Mouse (Mus musculus) liver, embryonic 13.5 days (tissue): ENCODE data around the gene Agr3. TPM values are rescaled to one million over a fixed set of nuclear protein-coding genes. Genes with fewer than 3 reads are reported as not detected.

Experiments used
- ATAC-seq: fragments of 200-750 bp; cut with Nextera tagmentation; 2 replicates; pipeline ENCODE4 v1.8.0; 2017; ENCODE audit warnings: low read depth, mild to moderate bottlenecking, moderate number of reproducible peaks, moderate library complexity
- DNase-seq: peaks from one replicate; pipeline ENCODE4 v3.0.0; 2022
- H3K27ac ChIP-seq: fragments of 300-500 bp; sonication (generic); 2 replicates; pipeline ENCODE4 v1.5.1; 2015; ENCODE audit warnings: moderate library complexity, mild to moderate bottlenecking, inconsistent platforms
- H3K27me3 ChIP-seq: fragments of 300-500 bp; sonication (generic); 2 replicates; pipeline ENCODE4 v1.6.1; 2015; ENCODE audit warnings: mild to moderate bottlenecking, inconsistent platforms
- H3K36me3 ChIP-seq: fragments of 300-500 bp; sonication (generic); 2 replicates; pipeline ENCODE4 v1.6.1; 2015; ENCODE audit warnings: mild to moderate bottlenecking, inconsistent platforms
- H3K4me1 ChIP-seq: fragments of 300-500 bp; sonication (generic); replicated peaks from 2 replicates; pipeline ENCODE4 v1.6.1; 2015; ENCODE audit warnings: inconsistent platforms
- H3K4me2 ChIP-seq: fragments of 300-500 bp; sonication (generic); 2 replicates; pipeline ENCODE4 v1.6.1; 2015; ENCODE audit warnings: inconsistent platforms, mild to moderate bottlenecking, moderate library complexity
- H3K4me3 ChIP-seq: fragments of 300-500 bp; sonication (generic); replicated peaks from 2 replicates; pipeline ENCODE4 v1.5.1; 2015; ENCODE audit warnings: mild to moderate bottlenecking, inconsistent platforms
- H3K9ac ChIP-seq: fragments of 300-500 bp; sonication (generic); 2 replicates; pipeline ENCODE4 v1.6.1; 2015; ENCODE audit warnings: mild to moderate bottlenecking, inconsistent platforms
- H3K9me3 ChIP-seq: fragments of 300-500 bp; sonication (generic); replicated peaks from 2 replicates; pipeline ENCODE4 v1.6.1; 2016; ENCODE audit warnings: inconsistent platforms
- WGBS: fragments of 180-500 bp; shearing (Covaris S2); methylation state at CpG from one replicate; pipeline ENCODE4 v1.1.7; 2015; ENCODE audit not compliant: insufficient replicate concordance; 5-methylcytosine and 5-hydroxymethylcytosine counted together
- polyA plus RNA-seq: library from polyadenylated mRNA; unstranded; fragments of >200 nt; fragmentation: Nextera tagmentation; extraction: Ambion mirVana; gene quantifications from 2 replicates; pipeline ENCODE4 v1.2.1, GENCODE M21; 2015

The Agr3 gene
- polyA plus RNA-seq, 1 experiment from 2014 or later: not detected

DNA sequence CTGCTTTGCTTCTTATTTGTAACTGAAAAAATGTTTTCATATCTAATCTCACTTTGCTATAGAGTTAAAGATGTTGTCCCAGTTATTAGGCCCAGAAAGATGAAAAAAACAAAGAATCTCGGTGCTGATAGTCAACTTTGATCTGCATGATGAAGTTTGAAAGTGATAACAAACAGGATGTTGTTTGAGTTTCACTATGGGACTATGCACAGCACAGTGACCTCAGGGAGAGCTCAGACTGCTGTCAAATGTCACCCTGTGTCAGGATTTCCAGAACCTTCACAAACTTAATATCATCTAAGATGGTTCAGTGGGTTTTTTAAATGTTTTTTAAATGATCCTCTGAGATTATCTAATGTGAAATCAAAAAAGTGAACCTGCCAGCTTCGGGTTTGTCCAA is 2.4 kb downstream of the Agr3 start:
- ATAC-seq: no peak
- H3K4me1 ChIP-seq: no peaks in the 10 kb centered on the region
- no peaks in the 10 kb centered on the region for H3K9me3 ChIP-seq
- no peak overlapping the region for H3K27ac ChIP-seq
- H3K27me3 ChIP-seq: no peaks in the 10 kb centered on the region
- no peak for DNase-seq
- no peak overlapping the region for H3K4me3 ChIP-seq
- no peak overlapping the region for H3K4me2 ChIP-seq
- no peaks in the 10 kb centered on the region for H3K36me3 ChIP-seq
- H3K9ac ChIP-seq: no peak overlapping the region
- WGBS: 29% methylated on average over 2 of the region's 2 CpGs

DNA sequence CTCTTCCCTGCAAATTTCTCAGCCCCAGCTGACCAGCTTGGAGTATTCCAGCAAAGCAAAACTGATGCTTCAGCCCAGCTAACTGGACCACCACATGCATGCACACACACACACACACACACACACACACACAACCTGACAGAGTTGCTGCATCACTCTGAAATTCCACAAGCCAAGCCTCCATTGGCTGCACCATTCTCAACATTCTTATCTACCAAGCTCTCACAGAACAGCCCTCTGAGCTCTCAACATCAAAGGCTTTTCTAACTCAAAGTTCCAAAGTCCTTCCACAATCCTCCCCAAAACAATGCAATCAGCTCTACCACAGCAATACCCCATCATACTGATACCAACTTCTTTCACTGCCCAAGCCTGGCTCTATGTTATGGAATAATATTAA is 7.4 kb downstream of the Agr3 start:
- DNase-seq: no peak
- 0 out of 2 replicates have a peak, but pooled peaks have one; percentile 15 for ATAC-seq
- no peaks in the 10 kb centered on the region for H3K9me3 ChIP-seq

DNA sequence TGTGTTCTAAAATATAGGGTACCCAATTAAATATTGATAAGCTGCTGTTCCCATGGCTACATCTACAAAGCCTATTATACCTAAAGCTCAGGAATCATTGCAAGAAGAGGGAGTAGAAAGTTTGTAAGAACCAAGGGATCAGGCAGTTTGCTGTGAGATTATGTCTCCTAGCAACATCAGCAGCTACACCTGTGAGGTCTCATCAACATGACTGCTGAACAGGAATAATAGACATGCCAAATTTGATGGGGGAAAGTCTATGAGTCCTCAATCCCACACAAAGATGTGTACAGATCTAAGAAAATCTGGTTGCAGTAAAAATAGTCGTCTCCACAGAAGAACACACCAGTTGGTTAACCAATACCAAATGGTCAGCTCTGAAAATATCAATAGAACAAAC is 26.3 kb downstream of the Agr3 start:
- DNase-seq (no peak), ATAC-seq (no peak)
- no peaks in the 10 kb centered on the region for H3K9me3 ChIP-seq
- H3K4me2 ChIP-seq: no peak overlapping the region
- no peak overlapping the region for H3K27ac ChIP-seq
- no peaks in the 10 kb centered on the region for H3K27me3 ChIP-seq
- no peak overlapping the region for H3K9ac ChIP-seq
- H3K4me1 ChIP-seq: no peaks in the 10 kb centered on the region
- H3K4me3 ChIP-seq: no peak overlapping the region
- 36% methylated on average over 1 of the region's 1 CpGs for WGBS
- no peaks in the 10 kb centered on the region for H3K36me3 ChIP-seq

More for the DNA sequence above, 7.4 kb downstream of the Agr3 start:
- Histone ChIP-seq H3K9ac (no peak overlapping the region), H3K4me1 (no peaks in the 10 kb centered on the region), H3K27ac (no peak overlapping the region), H3K27me3 (no peaks in the 10 kb centered on the region), H3K36me3 (no peaks in the 10 kb centered on the region), H3K4me2 (no peak overlapping the region), H3K4me3 (no peak overlapping the region)

DNA sequence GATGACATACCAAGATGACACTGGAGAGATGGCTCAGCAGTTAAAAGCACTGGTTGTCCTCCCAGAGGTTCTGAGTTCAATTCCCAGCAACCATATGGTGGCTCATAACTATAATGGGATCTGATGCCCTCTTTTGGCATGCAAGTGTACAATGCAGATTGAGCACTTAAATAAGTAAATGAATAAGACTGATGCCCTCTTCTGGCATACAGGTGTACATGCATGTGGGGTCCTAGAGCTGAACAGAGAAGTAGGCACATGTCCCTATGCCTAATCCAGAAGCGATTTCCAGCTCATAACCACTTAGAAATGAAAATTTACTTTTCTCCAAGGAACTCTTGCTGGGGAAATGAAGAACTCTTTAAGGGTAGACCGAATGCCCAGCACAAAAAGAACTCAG is 31.8 kb downstream of the Agr3 start:
- no peak for ATAC-seq

DNA sequence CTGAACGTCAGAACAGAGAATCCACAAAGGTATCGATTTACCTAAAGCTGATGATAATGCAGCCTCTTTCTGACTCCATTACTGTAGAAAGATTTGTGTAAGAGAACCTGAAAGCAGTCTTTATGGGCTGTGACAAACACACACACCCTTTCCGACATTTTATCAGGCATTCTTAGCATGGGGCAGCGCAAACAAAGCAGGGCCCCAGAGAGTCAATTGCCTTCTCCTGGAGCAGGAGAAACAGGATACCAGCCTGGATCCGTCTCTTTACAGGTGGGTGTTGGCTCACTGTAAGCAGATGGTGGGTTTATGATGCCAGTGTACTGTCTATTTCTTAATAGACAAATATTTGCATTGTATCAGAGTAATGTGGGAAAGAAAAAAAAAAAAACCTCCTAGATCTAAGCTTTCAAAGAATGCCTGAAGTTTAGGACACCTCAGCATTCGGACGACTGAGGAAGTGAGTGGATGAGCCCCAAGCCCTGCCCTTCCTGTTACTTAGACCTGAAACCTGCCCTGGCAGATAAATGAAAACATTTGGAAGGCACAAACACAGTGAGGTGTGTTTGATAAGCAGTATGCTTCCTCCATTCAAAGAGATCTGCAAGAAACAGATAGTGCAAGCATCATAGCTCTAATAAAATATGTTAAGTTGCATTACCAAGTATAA is 40.8 kb downstream of the Agr3 start:
- no peaks in the 10 kb centered on the region for H3K9me3 ChIP-seq
- 37% methylated on average over 7 of the region's 7 CpGs for WGBS
- H3K27me3 ChIP-seq: no peaks in the 10 kb centered on the region
- H3K4me2 ChIP-seq: peak overlapping the region; percentile 33
- no peak overlapping the region for H3K4me3 ChIP-seq
- no peak overlapping the region for H3K27ac ChIP-seq
- H3K36me3 ChIP-seq: no peaks in the 10 kb centered on the region
- DNase-seq (peak; percentile 7), ATAC-seq (peak; percentile 77)
- no peak overlapping the region for H3K9ac ChIP-seq
- H3K4me1 ChIP-seq: peaks cover 12% of the 10 kb centered on the region

More for the DNA sequence above, 31.8 kb downstream of the Agr3 start:
- Histone ChIP-seq H3K4me3 (no peak overlapping the region), H3K4me1 (no peaks in the 10 kb centered on the region), H3K27ac (no peak overlapping the region), H3K27me3 (no peaks in the 10 kb centered on the region), H3K9ac (no peak overlapping the region), H3K36me3 (no peaks in the 10 kb centered on the region), H3K9me3 (no peaks in the 10 kb centered on the region), H3K4me2 (no peak overlapping the region)
- DNase-seq: no peak
- 40% methylated on average over 2 of the region's 2 CpGs for WGBS

DNA sequence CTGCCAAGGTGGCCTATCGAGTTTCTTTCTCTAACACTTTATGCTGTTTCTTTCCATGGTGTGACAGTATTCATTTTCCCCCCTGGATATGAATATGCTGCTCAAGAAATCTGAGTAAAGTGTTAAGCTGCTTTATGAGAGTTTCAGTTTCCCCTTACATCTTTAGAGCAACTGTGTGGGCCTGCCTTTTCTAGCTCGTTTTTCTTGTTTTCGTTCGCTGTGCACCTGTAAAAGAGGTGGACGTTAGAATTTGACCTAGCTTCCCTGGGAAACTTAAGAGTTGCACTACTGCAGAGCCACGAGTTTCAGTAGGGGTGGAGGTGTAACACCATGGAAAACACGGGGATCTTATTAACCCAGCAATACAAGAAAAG is 41.3 kb downstream of the Agr3 start:
- ATAC-seq (no peak), DNase-seq (no peak)
- Histone ChIP-seq H3K4me1 (peaks cover 12% of the 10 kb centered on the region), H3K27ac (no peak overlapping the region), H3K4me2 (no peak overlapping the region), H3K4me3 (no peak overlapping the region), H3K9me3 (no peaks in the 10 kb centered on the region), H3K9ac (no peak overlapping the region), H3K27me3 (no peaks in the 10 kb centered on the region), H3K36me3 (no peaks in the 10 kb centered on the region)
- 56% methylated on average over 7 of the region's 7 CpGs for WGBS

DNA sequence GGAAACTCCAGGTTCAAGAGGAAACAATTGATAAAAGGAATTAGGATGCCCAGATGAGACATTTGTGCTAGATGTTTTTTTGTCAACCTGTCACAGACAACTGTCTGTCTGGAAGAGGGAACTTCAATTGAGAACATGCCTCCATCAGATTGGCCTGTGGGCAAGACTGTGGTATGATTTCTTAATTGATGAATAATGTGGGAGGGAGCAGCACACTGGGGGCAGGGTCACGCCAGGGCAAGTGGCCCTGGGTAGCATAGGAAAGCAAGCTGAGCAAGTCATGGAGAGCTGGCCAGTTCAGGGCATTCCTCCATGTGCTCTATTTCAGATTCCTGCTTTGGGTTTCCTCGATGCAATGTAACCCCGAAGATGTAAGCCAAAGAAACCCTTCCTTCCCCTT is 50.5 kb downstream of the Agr3 start:
- ATAC-seq: no peak
- Histone ChIP-seq H3K27me3 (no peaks in the 10 kb centered on the region), H3K9ac (no peak overlapping the region), H3K27ac (no peak overlapping the region), H3K9me3 (no peaks in the 10 kb centered on the region), H3K4me2 (no peak overlapping the region), H3K36me3 (no peaks in the 10 kb centered on the region), H3K4me1 (no peaks in the 10 kb centered on the region), H3K4me3 (no peak overlapping the region)
- no peak for DNase-seq
- 27% methylated on average over 3 of the region's 3 CpGs for WGBS

DNA sequence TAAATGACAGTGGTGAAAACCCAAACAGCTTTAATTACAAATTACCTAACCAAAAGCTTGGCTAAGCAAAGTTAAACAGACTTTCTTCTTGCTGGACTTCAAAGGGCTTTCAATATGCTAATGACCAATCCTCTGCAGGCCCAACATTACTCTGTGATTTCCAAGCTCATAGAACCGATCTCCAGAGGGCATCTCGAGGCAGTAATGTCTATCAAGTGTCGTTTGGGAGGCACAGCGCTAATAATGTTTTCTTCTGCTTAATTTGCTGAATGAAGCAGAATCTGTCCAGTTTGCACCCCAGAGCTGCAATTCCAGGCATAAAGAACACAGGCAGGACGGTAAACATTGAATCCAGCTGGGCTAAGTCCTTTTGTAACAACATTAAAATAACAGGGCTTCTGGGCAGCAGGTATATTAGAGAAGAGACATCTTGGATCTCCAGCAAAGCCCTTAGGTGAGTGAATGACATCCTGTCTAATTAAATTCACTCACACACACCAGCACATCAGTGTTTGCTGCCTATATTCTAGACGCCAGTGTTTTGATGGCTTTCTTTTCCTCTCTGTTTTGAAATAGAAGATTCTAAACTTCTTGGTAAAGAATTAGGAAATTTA is 52.3 kb downstream of the Agr3 start:
- WGBS: 51% methylated on average over 6 of the region's 6 CpGs
- Histone ChIP-seq H3K9ac (no peak overlapping the region), H3K9me3 (no peaks in the 10 kb centered on the region), H3K4me2 (no peak overlapping the region), H3K36me3 (no peaks in the 10 kb centered on the region), H3K27me3 (no peaks in the 10 kb centered on the region), H3K27ac (no peak overlapping the region), H3K4me3 (no peak overlapping the region), H3K4me1 (peaks cover 7% of the 10 kb centered on the region)
- ATAC-seq: no peak
- DNase-seq: no peak

DNA sequence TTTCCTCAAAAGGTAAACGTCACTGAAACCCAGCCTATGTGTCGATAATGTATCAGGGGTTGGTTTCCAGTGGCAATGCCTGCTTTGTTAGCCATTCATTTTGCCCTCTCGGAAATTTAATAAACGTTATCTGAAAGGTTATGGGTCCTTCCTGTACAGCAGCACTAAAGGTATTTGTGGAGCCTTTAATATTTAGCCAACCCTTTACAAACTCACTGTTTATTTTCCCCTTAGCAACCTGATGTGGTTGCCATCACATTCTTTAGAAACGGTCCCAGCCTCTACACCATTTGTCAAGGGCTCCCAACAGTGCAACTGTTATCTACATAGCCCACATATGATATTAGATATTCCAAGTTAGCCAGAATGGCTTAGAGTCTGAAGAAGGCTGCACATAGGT is 54.2 kb downstream of the Agr3 start:
- H3K36me3 ChIP-seq: no peaks in the 10 kb centered on the region
- H3K27ac ChIP-seq: no peak overlapping the region
- WGBS: 63% methylated on average over 5 of the region's 5 CpGs
- H3K9me3 ChIP-seq: no peaks in the 10 kb centered on the region
- no peak for ATAC-seq
- DNase-seq: no peak
- H3K27me3 ChIP-seq: no peaks in the 10 kb centered on the region
- H3K4me2 ChIP-seq: no peak overlapping the region
- H3K4me3 ChIP-seq: no peak overlapping the region
- no peak overlapping the region for H3K9ac ChIP-seq
- H3K4me1 ChIP-seq: peaks cover 7% of the 10 kb centered on the region

DNA sequence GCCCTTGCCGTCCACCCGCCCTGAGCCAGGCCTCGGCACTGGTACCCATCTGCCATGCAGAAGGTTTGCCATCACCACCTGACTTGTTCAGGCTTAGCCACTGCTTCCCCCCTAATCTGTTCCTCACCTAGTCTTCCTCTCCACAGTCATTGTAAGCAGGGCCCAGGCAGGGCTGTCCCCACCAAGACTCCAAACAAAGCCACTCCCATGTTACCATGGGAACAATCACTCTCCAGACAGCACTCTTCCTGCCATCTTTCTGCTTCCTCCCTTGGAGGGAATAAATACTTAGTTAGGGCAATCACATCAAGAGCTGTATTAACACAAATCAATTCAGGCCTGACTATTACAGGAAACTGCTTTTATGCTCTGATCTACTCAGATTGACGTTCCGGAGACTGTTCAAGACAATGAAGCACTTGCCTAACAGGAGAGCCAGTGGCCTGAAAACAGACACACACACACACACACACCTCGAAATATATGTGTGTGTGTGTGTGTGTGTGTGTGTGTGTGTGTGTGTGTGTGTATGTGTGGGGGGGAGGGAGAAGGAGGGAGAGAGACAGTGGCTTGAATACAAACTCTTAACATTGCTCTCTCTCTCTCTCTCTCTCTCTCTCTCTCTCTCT is 56.4 kb downstream of the Agr3 start:
- Histone ChIP-seq H3K4me3 (no peak overlapping the region), H3K4me2 (no peak overlapping the region), H3K27ac (no peak overlapping the region), H3K4me1 (peaks cover 7% of the 10 kb centered on the region), H3K9me3 (no peaks in the 10 kb centered on the region), H3K27me3 (no peaks in the 10 kb centered on the region), H3K9ac (no peak overlapping the region), H3K36me3 (no peaks in the 10 kb centered on the region)
- ATAC-seq (peak; percentile 86), DNase-seq (peak; percentile 41)
- 24% methylated on average over 6 of the region's 6 CpGs for WGBS

DNA sequence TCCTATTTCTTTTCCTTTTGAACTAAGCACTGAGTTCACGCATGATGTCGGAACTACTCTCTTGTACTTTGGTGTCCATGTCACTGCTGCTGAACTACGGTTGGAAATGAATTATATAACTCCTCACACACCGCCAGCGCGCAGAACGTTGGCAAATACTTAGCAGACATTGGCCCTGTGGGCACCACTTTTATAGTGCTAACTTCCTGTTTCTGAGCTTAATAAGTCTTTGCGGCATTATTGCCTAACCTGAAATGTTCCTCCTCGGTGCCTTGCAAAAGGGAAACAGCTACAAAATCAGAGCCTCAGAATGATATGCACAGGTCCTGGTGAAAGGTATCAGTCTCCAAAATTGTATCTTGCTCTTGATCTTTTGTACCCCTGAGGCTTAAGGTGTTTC is 58.1 kb downstream of the Agr3 start:
- H3K9ac ChIP-seq: no peak overlapping the region
- 61% methylated on average over 9 of the region's 9 CpGs for WGBS
- H3K4me1 ChIP-seq: peaks cover 7% of the 10 kb centered on the region
- H3K4me2 ChIP-seq: no peak overlapping the region
- H3K9me3 ChIP-seq: no peaks in the 10 kb centered on the region
- ATAC-seq (no peak), DNase-seq (no peak)
- H3K27me3 ChIP-seq: no peaks in the 10 kb centered on the region
- H3K36me3 ChIP-seq: no peaks in the 10 kb centered on the region
- H3K4me3 ChIP-seq: no peak overlapping the region
- no peak overlapping the region for H3K27ac ChIP-seq

DNA sequence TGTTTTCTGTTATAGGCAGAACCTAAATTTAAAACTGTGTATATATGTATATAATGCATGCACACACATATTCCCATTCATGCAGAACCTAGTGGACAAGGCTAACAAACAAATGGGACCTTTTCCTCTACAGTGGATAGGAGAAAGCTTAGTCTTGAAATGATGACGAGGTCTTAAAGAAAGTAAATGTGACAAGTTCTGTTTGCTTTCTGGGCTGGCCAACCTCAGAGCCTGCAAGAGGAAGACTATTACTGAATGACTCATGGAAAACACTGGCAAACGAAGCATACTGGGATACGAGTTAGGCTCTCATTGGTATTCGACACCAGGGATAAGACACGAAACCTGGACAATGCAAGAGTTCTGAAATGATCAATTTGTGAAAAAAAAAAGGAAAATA is 59.3 kb downstream of the Agr3 start:
- no peaks in the 10 kb centered on the region for H3K36me3 ChIP-seq

More for the DNA sequence above, 59.3 kb downstream of the Agr3 start:
- WGBS: 70% methylated on average over 5 of the region's 5 CpGs
- Histone ChIP-seq H3K9ac (no peak overlapping the region), H3K4me1 (peaks cover 7% of the 10 kb centered on the region), H3K4me3 (no peak overlapping the region), H3K27ac (no peak overlapping the region), H3K27me3 (no peaks in the 10 kb centered on the region), H3K9me3 (no peaks in the 10 kb centered on the region), H3K4me2 (no peak overlapping the region)
- ATAC-seq: no peak
- no peak for DNase-seq
